Mouse (Mus musculus): ENCODE data around the gene Hvcn1.
A peak's percentile ranks its signal among the peaks of the same experiment; 100 is the strongest.
"Not testable (repeated sequence)": the region's sequence is repeated elsewhere in the genome, so short reads cannot be mapped to it uniquely, and the experiment has no call there.

Hvcn1 gene

DNA sequence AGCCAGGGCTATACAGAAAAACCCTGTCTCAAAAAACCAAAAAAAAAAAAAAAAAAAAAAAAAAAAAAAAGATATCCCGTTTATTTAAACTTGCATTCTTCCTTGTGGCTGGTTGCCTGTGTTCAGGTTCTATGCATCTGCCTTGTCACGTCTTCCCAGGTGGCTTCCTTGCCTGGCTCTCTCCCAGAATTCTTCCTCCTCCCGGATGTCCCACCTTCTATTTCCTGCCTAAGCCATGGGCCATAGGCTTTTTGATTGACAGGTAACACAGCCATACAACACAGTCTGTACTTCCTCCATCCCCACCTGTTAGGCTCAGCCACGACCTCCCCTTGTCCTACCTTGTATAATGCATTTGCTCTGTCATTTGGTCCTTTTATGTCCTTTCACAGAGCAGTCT is at the start of gene Hvcn1:
Gene Hvcn1 (plus strand): TSS at position 330 of the 400 bp plus-strand sequence.
- no peak for DNase-seq

DNA sequence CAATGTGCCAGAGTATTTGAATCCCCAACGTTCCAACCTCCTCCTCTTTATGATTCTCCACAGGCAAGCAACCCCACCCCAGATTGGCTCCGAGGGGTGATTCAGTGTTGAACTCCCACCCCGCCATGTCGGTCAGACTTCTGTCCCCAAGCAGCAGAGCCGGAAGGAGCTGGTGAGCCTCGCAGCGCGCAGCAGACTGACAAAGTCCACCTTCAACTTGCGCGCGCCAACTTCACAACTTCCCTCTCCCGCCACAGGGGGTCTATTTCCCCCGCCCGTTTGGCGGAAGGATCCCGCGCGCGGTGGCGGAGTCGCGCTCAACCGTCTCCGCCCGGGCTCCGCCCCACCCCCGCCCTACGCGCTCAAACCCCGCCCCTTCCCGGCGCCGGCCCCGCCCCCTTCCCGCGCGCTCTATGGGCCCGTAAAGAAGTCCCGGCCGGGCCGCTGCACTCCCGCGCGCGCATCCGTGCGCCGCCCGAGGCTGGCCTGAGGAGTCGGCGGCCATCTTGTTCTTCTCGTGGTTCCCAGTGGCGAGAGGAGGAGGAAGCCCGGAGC is 48.7 kb upstream of the Hvcn1 start, which contains the start of gene Ppp1cc:
Gene Ppp1cc (plus strand): TSS at position 452 of the 555 bp plus-strand sequence.
- peak; percentile 97 for DNase-seq

DNA sequence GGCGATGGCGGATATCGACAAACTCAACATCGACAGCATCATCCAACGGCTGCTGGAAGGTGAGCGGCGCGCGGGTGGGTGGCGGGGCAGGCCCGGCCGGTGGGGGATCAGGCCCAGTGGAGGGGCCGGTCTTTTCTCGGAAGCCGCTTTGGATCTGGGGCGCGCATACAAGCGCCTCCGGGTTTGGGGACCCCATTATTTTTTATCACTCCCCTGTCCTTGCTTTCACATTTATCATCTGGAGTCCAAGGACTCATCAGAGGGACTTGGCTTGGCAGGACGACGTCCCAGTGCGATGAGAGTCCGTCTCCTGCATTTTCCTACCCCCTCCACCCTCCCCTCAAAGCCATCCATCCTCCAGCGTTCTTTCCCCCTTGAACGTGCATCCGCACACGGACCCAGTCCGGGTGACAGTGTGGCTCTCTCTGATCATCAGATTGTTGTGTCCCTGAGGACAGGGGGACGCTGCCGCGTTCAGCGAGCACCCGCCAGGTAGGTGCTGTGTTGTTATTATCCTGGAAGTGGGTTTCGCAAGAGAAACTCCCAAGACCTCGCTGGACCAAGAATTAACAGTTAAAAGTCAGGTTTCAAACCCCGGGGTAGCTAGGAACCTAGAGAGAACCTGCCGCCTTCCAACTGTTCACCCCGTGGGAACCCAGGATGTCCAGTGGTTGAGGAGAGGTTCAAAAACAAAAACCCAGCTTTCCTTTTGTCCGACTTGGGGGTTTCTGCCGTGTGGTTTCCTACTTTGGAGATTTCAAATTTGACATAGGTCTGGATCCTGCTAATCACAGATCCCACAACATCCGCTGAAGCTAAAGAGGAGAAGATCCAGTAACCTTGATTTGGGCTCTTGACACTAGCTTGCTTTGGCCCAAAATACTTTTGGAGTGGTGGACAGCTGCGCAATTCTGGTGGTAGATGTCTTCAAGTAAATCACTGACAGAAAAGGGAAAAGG is 47.8 kb upstream of the Hvcn1 start:
- DNase-seq = no peak

DNA sequence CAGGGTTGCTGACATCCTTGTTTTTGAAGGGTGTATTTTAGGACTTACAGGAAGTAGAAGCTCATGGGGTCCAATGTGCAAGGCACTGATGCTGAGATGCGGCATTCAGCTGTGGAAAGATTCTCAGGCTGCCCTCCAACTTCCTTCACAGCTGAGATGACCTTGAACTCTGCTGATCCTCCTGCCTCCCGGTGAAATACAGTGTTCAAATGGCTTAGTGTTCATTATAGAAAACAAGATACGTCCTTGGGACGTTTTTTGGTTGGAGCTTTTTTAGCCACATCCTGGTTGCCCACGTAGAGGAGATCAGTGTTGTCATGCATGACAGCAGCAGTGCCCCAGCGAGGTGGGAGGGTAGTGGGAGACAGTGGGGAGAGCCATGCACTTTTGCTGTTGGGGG is 43.4 kb upstream of the Hvcn1 start:
- DNase-seq = no peak

DNA sequence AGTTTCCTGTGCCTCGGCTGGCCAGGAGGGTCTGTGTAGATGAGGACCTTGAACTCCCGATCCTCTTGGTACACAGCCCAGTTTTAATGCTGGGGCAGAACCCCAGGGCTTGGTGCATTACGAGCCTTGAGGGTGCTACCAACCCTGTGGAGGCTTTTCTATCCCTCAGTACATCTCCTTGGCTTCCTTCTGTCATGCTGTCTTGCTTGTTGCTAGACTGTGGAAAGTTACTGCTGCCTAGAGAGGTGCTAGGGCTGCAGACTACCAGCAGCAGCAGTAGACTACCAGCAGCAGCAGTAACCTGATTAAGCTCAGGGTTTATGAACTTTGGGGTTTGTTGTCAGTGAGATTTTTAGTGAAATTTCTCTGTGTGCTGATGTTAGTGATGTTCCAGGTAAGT is 42.6 kb upstream of the Hvcn1 start:
- DNase-seq = no peak

DNA sequence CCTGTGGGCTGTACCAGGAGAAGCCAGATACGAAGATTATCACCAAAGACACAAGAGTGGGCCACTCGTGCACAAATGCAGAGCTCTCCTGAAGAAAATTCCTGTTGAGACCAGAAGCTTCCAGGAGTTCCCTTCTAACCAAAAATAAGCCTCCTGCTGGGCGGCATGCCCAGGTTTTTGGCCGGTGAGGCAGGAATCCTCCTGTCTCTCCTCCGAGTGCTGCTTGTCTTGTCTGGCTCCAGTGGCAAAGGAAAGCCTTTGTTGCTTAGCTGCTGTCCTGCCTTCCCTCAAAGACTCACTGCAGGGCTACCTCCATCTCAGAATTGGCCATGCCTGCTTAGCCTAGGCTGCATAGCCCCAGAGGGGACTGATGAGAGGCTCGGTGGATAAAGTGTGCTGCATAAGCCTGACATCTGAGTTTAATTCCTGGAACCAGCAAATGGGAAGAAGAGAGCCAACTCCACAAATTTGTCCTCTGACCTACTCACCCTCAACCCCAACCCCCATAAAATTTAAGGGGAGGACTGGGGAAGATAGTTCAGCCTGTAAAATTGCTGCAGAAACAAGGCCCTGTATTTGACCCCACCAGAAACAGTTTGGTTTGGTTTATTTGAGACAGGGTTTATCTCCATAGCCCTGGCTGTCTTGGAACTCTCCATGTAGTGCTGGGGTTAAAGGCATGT is 41.2 kb upstream of the Hvcn1 start:
- DNase-seq = no peak

DNA sequence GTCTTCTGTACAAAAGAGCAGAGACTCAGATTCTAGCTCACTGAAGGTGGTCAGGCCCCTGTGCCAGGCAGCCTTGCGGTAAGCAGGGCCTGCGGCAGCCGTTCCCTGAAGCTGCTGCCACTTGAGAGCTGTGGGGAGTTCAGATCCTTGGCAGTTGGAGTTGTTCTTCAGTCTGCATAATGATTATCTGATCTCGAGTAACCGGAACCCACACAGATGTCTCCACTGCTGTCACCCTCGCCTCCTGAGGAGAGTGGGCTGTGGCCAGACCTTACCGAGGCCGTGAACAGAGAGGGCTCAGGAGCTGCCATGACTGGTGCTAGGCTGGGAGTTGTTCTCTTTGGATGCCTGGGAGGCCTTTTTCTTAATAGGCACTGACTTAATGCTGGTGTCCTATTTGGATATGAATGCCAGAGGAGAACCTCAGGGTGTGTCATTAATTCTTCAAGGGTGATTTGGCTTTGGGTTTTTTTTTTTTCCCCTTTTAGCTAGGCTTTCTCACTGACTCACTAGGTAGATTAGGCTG is 39.9 kb upstream of the Hvcn1 start:
- DNase-seq = no peak

DNA sequence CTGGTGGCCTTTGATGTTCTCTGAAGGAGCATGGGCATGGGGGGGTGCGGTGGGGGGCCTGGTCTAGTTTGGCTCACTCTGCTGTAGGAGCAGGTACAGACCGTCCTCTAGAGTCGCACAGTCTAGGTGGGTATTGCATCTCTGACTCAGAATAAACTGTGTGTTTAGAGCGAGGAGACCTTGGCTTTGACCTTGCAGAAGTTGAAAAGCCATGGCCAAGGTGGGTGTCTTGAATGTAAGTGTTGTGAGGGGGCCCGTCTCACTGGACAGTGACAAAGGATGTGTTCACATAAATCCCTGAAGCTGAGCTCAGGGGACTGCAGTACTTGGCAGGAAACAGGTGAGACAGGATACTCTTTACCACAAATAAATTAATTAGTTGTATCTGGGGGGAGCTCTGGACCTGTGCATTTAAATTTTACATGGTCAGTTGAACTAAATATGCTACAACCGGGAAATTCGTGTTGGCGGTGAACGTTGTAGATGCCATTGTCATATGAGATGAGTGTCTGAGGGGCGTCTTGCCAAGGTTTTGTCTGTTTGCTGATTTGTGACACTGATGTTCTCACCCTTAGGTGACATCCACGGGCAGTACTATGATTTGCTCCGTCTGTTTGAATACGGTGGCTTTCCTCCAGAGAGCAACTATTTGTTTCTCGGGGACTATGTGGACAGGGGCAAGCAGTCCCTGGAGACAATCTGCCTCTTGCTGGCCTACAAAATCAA is 38.1 kb upstream of the Hvcn1 start:
- no peak for DNase-seq

DNA sequence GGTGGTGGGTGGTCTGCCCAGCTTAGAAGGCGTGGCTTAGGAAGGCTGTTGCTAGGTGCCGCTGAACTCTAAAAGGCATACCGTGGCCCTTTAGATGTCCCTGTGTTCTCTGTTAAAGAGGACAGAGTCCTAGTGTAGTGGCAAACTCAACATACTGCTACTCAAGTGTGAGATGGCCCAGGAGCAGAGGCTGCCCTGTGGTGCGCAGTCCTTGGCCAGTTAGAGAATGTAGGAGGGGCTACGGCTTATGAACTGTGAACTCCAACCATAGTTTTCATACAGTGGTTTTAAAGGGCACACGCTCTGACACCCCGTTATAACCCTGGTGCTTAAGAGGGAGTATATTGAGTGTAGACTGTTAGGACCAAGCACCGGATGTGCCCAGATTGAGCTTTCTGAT is 35.5 kb upstream of the Hvcn1 start:
- DNase-seq = no peak

DNA sequence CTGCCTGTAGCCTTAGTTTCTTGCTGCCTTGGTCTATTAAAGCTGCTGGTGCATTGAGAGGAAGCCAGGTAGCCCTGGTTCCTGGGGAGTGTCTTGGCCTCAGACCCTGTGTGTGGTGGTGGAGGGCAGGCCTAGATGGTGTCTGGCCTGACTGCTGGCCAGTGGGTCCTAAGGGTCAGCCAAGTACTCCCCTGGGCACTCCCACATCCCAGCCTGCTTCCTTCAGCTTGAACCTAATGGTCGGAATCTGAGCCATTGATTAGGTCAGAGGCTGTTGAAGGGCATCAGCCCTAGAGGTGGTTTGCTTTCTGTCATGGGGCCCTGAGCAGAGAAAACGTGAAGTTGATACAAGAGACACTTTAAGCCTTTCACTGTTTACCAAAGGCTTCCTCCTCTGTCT is 31.2 kb upstream of the Hvcn1 start:
- no peak for DNase-seq

DNA sequence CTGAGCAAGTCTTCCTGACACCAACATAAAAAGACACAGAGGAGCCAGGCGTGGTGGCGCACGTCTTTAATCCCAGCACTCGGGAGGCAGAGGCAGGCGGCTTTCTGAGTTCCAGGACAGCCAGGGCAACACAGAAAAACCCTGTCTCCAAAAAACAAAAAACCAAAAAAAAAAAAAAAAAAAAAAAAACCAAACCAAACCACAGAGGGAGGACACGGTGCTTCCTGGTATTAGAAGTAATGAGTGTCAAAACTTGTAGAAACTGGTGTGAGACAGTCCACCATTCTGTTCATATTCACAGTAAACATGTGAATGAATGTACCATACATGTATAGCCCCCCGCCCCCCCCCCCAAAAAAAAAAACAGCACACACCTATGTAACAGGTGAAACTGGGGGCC is 30.6 kb upstream of the Hvcn1 start:
- DNase-seq = no peak

DNA sequence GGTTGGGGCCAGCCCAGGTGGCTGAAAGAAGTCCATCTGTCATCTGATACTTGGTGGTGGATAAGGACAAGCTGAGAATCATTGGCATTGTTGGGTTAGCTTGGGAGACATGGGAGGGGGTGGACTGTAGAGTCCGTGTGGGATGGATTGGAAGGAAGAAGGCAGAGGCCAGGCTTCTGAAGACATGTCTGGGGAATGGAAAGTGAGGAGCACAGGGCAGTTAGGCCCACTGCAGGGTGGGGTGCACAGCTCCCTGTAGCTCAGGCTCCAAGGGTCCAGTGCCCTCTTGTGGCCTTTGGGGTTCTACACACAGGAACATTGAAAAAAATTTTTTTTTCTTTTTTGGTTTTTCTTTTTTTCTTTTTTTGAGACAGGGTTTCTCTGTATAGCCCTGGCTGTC is 30.2 kb upstream of the Hvcn1 start:
- DNase-seq = peak; percentile 69

DNA sequence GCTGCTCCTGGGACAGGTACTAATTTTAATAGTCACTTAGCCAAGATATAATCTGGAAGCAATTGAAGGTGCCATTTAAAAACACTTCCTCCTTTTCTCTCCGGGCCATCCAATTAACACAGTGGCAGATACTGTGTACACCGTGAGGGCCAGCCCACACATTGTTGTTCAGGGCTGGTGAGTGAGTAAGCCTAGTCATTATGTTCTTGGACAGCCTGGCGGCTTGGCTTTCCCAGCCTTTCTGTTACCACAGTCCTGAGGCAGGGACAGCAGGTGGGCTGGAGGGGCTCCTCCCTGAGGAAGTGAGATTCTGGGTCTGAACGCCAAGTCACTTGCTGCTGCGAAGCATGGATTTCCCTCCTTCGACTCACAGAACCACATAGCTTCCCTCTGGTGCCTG is 26.9 kb upstream of the Hvcn1 start:
- DNase-seq = no peak

DNA sequence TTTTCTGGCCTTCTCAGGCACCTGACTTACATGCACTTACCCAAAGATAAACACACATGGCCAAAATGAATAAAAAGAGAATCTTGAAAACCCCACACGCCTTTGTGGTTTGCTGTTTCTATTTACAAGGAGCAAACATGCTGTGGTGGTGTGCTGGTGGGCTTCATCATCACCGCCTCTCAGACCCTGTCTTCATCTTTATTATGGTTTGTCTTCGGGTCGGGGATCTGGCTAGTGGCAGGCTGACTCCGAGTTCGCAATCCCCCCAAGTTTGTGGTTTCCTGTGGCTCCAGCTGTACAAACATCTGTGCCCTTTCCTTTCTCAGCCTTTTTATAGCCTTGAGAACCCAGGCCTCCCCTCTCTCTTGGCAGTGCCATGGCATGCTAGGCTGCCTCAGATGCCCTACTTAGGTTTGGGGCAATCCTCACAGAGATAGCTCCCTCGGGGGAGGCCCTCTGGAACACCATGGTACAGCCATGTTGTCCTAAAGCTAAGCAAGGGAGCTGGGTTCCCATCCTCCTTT is 22.3 kb upstream of the Hvcn1 start:
- no peak for DNase-seq

DNA sequence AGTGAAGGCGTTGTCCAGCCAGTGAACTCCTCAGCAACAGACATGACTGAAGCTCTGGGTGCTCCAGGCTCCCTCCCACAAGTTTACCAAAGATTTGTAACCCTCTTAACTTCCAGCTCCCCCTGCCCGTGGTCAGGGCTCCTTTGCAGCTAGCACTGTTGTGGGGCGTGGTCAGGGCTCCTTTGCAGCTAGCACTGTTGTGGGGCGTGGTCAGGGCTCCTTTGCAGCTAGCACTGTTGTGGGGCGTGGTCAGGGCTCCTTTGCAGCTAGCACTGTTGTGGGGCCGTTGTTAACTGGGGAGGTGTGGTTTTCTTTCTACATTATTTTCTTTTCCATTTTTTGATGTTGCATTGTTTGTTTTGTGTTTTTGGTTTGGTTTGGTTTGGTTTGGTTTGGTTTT is 21.7 kb upstream of the Hvcn1 start:
- not testable (repeated sequence) for DNase-seq

DNA sequence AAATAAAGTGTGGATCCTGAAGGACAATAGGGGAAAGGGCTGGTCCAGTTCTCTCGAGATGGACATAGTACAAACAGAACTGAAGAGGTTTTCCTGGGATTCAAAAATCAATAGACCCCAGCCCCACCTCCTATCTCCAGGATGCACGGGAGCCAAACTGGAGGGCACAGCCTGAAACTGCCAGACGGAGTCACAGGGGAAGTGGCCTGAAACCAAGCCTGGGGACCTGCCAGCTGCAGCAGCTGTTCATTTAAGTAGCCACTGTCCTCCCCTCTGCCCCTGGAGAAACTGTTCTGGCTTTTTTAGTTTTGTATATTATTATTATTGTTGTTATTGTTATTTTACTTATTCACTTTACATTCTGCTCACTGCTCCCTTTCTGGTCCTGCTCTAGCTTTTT is 17.5 kb upstream of the Hvcn1 start:
- DNase-seq = no peak

DNA sequence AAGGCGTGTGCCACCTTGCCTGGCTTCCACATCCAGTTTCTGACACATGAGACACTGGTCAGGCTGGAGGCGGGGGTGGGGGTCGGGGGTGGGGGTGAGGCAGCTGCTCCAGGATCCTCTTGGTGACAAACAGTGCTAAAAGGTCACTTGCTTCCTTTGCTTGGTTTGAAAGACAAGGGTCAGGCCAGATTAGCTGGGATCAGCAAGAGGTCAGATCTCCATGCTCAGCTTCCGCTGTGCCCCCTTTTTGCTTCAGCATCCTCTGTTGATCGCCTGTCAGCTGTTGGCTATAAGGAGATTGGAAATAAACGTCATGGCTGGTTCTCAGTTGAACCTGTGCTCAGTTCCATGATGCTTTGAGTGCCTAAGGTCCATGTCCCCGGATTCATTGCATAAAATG is 16.1 kb upstream of the Hvcn1 start:
- no peak for DNase-seq

DNA sequence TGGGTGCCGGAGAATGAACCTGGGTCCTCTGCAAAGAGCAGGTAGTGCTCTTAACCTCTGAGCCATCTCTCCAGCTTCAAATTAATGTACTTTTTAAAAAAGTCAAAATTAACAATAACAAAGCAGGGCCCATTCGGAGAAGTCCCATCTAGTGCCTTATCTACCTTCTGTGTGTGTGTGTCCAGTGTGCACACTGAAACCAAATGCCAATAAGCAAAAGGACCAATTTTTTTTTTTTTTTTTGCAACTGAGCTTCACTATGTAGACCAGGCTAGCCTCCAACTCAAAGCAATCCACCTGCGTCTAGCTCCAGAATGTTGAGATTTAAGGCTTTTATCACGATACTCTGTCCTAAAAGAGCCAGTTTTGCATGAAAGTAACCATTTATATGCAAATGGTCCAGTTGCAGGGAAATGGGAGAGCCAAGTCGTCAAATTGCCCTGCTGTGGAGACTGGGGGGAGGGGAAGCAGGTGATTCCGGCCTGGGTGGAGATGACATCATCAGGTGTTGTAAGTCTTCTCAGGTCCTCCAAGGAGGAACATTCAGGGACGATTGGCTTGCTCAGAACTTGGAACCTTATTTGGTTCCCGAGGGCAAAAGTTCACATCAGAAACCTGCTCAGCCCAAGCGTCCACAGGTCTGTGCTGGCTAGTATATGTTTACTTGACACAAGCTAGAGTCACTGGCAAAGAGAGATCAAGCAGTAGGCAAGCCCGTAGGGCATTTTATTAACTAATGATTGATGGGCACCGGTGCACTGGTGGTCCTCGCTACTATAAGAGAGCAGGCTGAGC is 15.1 kb upstream of the Hvcn1 start:
- no peak for DNase-seq

DNA sequence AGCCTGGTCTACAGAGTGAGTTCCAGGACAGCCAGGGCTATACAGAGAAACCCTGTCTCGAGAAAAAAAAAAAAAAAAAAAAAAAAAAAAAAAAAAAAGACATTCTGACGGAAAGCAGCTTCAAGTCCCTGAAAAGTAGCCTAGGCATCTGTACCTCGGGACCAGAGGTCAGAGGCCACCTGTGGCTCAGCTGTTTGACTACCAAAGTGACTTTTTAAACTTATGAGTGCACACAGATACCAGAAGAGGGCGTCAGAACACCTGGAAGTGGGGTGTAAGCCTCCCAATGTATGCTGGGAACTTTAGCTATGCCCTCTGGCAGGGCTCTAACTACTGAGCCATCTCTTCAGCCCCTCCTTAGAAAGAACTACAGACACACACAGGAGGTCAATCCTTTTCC is 14.3 kb upstream of the Hvcn1 start:
- no peak for DNase-seq

DNA sequence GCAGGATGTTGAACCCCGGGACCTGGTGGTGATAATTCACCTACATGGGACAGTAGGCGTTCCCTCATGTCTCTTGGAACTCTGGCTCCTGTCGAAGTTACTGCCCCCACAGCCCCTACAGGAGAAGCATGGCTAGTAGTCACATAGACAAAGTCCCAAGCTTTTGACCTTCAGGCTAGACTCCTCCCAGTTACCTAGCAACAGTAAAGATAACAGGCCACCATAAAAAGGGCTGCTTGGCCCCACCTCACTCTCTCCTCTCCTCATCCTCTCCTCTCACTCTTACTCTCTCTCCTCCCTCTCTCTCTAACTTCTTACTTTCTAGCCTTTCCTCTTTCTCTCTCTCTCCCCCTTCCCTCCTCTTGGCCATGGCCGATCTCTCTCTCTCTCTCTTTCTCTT is 5.7 kb upstream of the Hvcn1 start:
- no peak for DNase-seq

DNA sequence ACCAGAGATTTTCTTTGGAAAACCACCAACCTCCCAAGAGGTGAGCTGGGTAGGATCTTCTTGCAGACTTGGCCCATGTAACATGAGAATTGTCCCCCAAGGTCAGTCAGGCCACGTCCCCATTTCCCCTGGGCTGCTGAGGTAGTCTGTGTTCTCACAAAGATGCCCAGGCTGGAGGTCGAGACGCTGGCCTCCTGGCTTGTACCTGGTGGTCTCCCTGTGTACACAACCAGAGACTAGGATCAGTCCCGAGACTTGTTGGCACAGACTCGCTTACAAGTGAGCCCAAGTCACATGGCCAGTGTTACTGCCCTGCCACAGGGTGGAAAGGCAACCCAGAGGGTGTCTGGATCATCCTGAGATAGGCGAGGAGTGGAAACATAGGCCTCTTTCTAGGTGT is 4.7 kb upstream of the Hvcn1 start:
- no peak for DNase-seq

DNA sequence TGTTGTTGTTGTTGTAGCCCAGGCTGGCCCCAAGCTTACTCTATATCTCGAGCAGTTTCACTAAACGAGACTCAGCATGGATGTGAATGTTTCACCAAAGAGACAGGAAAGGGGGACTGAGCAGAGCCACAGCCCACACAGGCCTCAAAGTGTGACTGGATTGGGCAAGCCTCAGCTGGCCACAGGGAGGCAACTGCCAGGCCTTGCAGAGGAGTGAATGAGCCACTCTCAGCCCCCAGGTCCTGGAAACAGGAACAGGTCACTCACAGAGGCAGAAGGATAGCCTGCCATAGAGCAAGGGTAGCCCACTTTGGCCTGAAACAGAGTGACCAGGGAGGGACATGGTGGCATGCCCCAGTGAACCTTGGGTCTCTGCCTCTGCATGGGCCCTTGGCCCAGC is 2.4 kb upstream of the Hvcn1 start:
- DNase-seq = no peak

Data from retina, postnatal 1 day (tissue).